8 mouse cellular contexts compared by ENCODE assay signal in the genomic region with DNA sequence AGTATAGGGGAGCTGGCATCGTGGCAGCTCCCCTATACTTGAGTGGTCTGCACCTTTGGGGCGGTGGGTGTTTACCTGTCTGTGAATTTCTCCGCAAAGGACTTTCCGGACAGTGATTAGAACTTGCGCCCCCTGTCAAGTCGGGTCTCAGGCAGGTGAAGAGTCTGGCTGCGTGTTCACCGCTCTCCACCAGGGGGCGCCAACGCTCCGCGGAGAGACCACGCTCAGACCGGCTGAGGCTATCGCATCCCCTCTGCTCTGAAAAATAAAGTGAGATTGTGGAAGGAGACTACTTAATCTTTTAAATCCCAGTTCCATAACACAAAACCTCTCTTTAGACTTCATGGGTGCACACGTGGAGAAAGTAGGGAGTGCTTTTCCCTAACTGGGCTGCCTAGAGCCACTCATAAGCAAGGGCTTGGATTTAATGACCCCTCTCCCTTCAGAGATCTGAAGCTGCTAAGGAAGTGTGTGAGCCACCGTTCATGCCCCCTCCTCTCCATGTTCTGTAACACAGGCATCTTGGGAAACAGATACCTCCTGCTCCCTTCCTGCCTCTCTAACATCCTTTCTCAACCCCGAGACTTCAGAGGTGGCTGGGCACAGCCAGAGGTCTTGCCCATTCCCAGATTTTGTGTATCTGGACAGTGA. TPM values are rescaled to one million over a fixed set of nuclear protein-coding genes. Genes with fewer than 3 reads are reported as not detected.
A peak's percentile ranks its signal among the peaks of the same experiment; 100 is the strongest.
DNase-seq lines count a peak whose midpoint lies in the region; ATAC-seq lines count a peak whose summit lies in the region.

No protein-coding gene starts in this region.

- peaks cover 8% of the 10 kb centered on the region for H3K4me1 ChIP-seq in forebrain, embryonic 10.5 days
- no peaks in the 10 kb centered on the region for H3K4me1 ChIP-seq in forebrain, embryonic 15.5 days
- H3K4me1 ChIP-seq in intestine, embryonic 14.5 days (replicated peaks; ENCODE audit: control insufficient read depth, insufficient read depth, low read length), result peaks cover 33% of the 10 kb centered on the region

- no peak for ATAC-seq in forebrain, embryonic 15.5 days (replicated peaks)
- no peak for ATAC-seq in intestine, embryonic 14.5 days (replicated peaks; ENCODE audit: low FRiP score, low TSS enrichment, low read depth)

- peak; percentile 87 for DNase-seq in forebrain, embryonic 10.5 days (ENCODE audit: extremely low spot score, low spot score)
- peak; percentile 77 to 78 for DNase-seq in cerebellum, postnatal 36 days
- peak; percentile 25 to 33 for DNase-seq in gastrocnemius, adult 8-10 months (ENCODE audit: low spot score in 2 of 2)
- peak; percentile 94 for DNase-seq in intestine, embryonic 14.5 days (ENCODE audit: low spot score)
- peak; percentile 76 to 78 for DNase-seq in left cerebral cortex, postnatal 25 days (ENCODE audit: low spot score in 2 of 2)
- DNase-seq in monocyte, adult 2 months (ENCODE audit: low read depth in 1 of 2, low spot score in 2 of 2), result peak; percentile 11 to 44
- peak; percentile 54 to 66 for DNase-seq in spleen, postnatal 14 days (ENCODE audit: low spot score in 2 of 2)

- no peak overlapping the region for H3K9ac ChIP-seq in forebrain, embryonic 15.5 days (replicated peaks)
- H3K9ac ChIP-seq in intestine, embryonic 14.5 days (ENCODE audit: low read length), result no peak overlapping the region

- H3K27me3 ChIP-seq in forebrain, embryonic 10.5 days (ENCODE audit: poor library complexity, severe bottlenecking), result peaks cover 30% of the 10 kb centered on the region
- peaks cover 4% of the 10 kb centered on the region; the same call in 1 of the 2 replicates for H3K27me3 ChIP-seq in forebrain, embryonic 15.5 days
- no peaks in the 10 kb centered on the region for H3K27me3 ChIP-seq in intestine, embryonic 14.5 days (replicated peaks; ENCODE audit: control insufficient read depth, insufficient read depth, low read length)

- H3K36me3 ChIP-seq in forebrain, embryonic 10.5 days (replicated peaks), result no peaks in the 10 kb centered on the region
- no peaks in the 10 kb centered on the region for H3K36me3 ChIP-seq in forebrain, embryonic 15.5 days
- H3K36me3 ChIP-seq in intestine, embryonic 14.5 days (ENCODE audit: control insufficient read depth, insufficient read depth, low read length), result no peaks in the 10 kb centered on the region

- intact Hi-C loops in left cerebral cortex, postnatal 25 days (cut with DNase I), result loop anchor here (1.0 to 2.0 kb wide), 2 partner anchors 600 to 739 kb away; no protein-coding TSS in a partner anchor

- H3K27ac ChIP-seq in forebrain, embryonic 10.5 days, result no peak overlapping the region
- no peak overlapping the region for H3K27ac ChIP-seq in forebrain, embryonic 15.5 days (replicated peaks)
- H3K27ac ChIP-seq in intestine, embryonic 14.5 days (ENCODE audit: low read depth), result no peak overlapping the region

- no peaks in the 10 kb centered on the region for H3K9me3 ChIP-seq in forebrain, embryonic 10.5 days
- no peaks in the 10 kb centered on the region for H3K9me3 ChIP-seq in forebrain, embryonic 15.5 days
- no peaks in the 10 kb centered on the region for H3K9me3 ChIP-seq in intestine, embryonic 14.5 days (ENCODE audit: control insufficient read depth, low read length)

- H3K4me3 ChIP-seq in forebrain, embryonic 10.5 days, result no peak overlapping the region
- H3K4me3 ChIP-seq in forebrain, embryonic 15.5 days, result no peak overlapping the region
- H3K4me3 ChIP-seq in intestine, embryonic 14.5 days (ENCODE audit: low read depth, low read length), result no peak overlapping the region

- no peak overlapping the region for H3K4me2 ChIP-seq in forebrain, embryonic 15.5 days (replicated peaks)
- no peak overlapping the region for H3K4me2 ChIP-seq in intestine, embryonic 14.5 days (ENCODE audit: low read length)

- WGBS in forebrain, embryonic 10.5 days, result 8% methylated on average over 18 of the region's 18 CpGs
- 7% methylated on average over 18 of the region's 18 CpGs for WGBS in forebrain, embryonic 15.5 days
- 7% methylated on average over 18 of the region's 18 CpGs for whole genome bisulfite sequencing in intestine, embryonic 14.5 days

RNA-seq across cellular contexts. Expression of gene Blcap, which starts 34.1 kb away (rescaled TPM):
- 78.7 and 82.3 TPM in 2 replicates for polyA plus RNA-seq in forebrain, embryonic 10.5 days (2016; fragmentation: Nextera tagmentation; extraction: Ambion mirVana)
- polyA plus RNA-seq in forebrain, embryonic 15.5 days (2015; fragmentation: Nextera tagmentation; extraction: Ambion mirVana), result 184 and 201 TPM in 2 replicates
- total RNA-seq in gastrocnemius, adult 8-10 months (2022), result 10 to 100 TPM; 28.7 to 37.0 (median 33.3) TPM
- 51.9 and 53.7 TPM in 2 replicates for polyA plus RNA-seq in intestine, embryonic 14.5 days (2014; fragmentation: Nextera tagmentation; extraction: Ambion mirVana)
- total RNA-seq in left cerebral cortex, postnatal 25 days (2021), result 100 to 1,000 TPM; 111 to 112 TPM

RNA-seq across cellular contexts. Expression of gene Nnat, which starts 45.3 kb away (rescaled TPM):
- polyA plus RNA-seq in forebrain, embryonic 10.5 days (2016; fragmentation: Nextera tagmentation; extraction: Ambion mirVana), result 1,904 and 2,173 TPM in 2 replicates
- polyA plus RNA-seq in forebrain, embryonic 15.5 days (2015; fragmentation: Nextera tagmentation; extraction: Ambion mirVana), result 6,946 and 7,065 TPM in 2 replicates
- 10 to 100 TPM in 1 of 4 experiments, 1 to 10 TPM in 2, under 1 TPM in 1; 0.87 to 26.8 (median 3.5) TPM for total RNA-seq in gastrocnemius, adult 8-10 months (2022)
- polyA plus RNA-seq in intestine, embryonic 14.5 days (2014; fragmentation: Nextera tagmentation; extraction: Ambion mirVana), result 410 and 452 TPM in 2 replicates
- total RNA-seq in left cerebral cortex, postnatal 25 days (2021), result 100 to 1,000 TPM; 234 to 293 TPM

Comparison
In these comparisons a context has a peak if more than half of its experiments do, and no peak if none do; other contexts are left out.
1. DNase-seq: peak in every context shown above with its lines; median percentile 94 in intestine, embryonic 14.5 days; 87 in forebrain, embryonic 10.5 days; 78 in cerebellum, postnatal 36 days; 77 in left cerebral cortex, postnatal 25 days; 60 in spleen, postnatal 14 days; 29 in gastrocnemius, adult 8-10 months; 28 in monocyte, adult 2 months.